Mouse (Mus musculus): ENCODE measurements around the gene Eps8.

DNA sequence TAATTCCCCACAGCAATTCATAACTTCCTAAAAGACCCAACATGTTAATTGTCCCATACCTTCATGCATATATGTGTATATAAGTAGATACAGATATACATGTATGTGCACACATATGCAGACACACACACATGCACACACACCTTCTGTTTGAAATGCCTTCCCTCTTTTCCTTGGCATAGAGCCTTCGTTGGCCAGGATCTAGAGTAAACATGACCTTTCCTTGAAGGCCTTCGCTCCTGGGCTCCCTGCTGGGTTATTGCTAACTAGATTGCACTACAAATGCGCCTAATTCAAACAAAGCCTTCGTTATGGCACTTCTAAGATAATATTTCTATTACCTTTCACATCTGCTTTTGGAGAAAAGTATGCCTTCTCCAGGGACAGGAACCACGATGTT is 20.9 kb upstream of the Eps8 start:
- no peak for TF ChIP-seq CTCF (IDR thresholded peaks at IDR 0.05 in 2 of 3, conservative IDR thresholded peaks at IDR 0.05 in 1 of 3; ENCODE audit: control insufficient read depth in 1 of 3, insufficient read depth in 1 of 3, low read depth in 2 of 3, low read length in 3 of 3, poor library complexity in 1 of 3, severe bottlenecking in 1 of 3)
- TF ChIP-seq BHLHE40 (IDR thresholded peaks at IDR 0.05; ENCODE audit: borderline replicate concordance, low read depth, low read length): no peak
- no peak for TF ChIP-seq POLR2A (IDR thresholded peaks at IDR 0.05; ENCODE audit: control insufficient read depth in 1 of 2, insufficient read depth in 1 of 2, low read depth in 1 of 2, low read length in 2 of 2, poor library complexity in 1 of 2)
- TF ChIP-seq TCF12 (IDR thresholded peaks at IDR 0.05; ENCODE audit: low read depth, low read length): no peak
- TF ChIP-seq EP300 (IDR thresholded peaks at IDR 0.05; ENCODE audit: low read depth in 1 of 2, low read length in 2 of 2): no peak
- no peak for TF ChIP-seq MAX (IDR thresholded peaks at IDR 0.05; ENCODE audit: low read length)
- TF ChIP-seq POLR2AphosphoS2 (IDR thresholded peaks at IDR 0.05; ENCODE audit: low read length): no peak
- no peak for TF ChIP-seq HCFC1 (IDR thresholded peaks at IDR 0.05; ENCODE audit: low read depth, low read length)
- no peak for TF ChIP-seq TAL1 (IDR thresholded peaks at IDR 0.05; ENCODE audit: low read length)
- TF ChIP-seq CHD2 (IDR thresholded peaks at IDR 0.05; ENCODE audit: low read length): no peak
- no peak for TF ChIP-seq RCOR1 (IDR thresholded peaks at IDR 0.05; ENCODE audit: low read depth, low read length)
- no peak for TF ChIP-seq SMC3 (IDR thresholded peaks at IDR 0.05; ENCODE audit: low read depth, low read length)
